Mouse (Mus musculus) G1E (cell line): Measurements from ENCODE around the gene Paip2b. TPM values are rescaled to one million over a fixed set of nuclear protein-coding genes. Genes with fewer than 3 reads are reported as not detected.
A peak's percentile ranks its signal among the peaks of the same experiment; 100 is the strongest.
"Not testable (repeated sequence)": the region's sequence is repeated elsewhere in the genome, so short reads cannot be mapped to it uniquely, and the experiment has no call there.

Experiments
- ATAC-seq: 2 replicates; pipeline ENCODE4 v1.8.0; 2016; ENCODE audit warnings: mild to moderate bottlenecking; ENCODE audit not compliant: insufficient number of reproducible peaks, poor library complexity, low FRiP score, severe bottlenecking; ENCODE audit errors: extremely low read depth
- DNase-seq: peaks from one replicate; pipeline ENCODE4 v3.0.0; 2012; ENCODE audit warnings: low spot score
- H3K27me3 ChIP-seq: 2 replicates; pipeline ENCODE4 v1.6.1; 2012; ENCODE audit warnings: mild to moderate bottlenecking, low read length, inconsistent platforms; ENCODE audit not compliant: insufficient read depth
- H3K36me3 ChIP-seq: replicated peaks from 2 replicates; pipeline ENCODE3; 2012; ENCODE audit warnings: mild to moderate bottlenecking, inconsistent platforms
- H3K4me1 ChIP-seq: 2 replicates; pipeline ENCODE4 v1.6.1; 2012; ENCODE audit warnings: low read depth, low read length, inconsistent platforms, mixed read lengths; ENCODE audit not compliant: insufficient read depth
- H3K4me3 ChIP-seq: 2 replicates; pipeline ENCODE4 v1.5.1; 2012; ENCODE audit warnings: low read depth, mild to moderate bottlenecking, inconsistent platforms, low read length, moderate library complexity, mixed read lengths
- H3K9me3 ChIP-seq: replicated peaks from 2 replicates; pipeline ENCODE4 v1.6.1; 2012; ENCODE audit warnings: inconsistent platforms
- CTCF ChIP-seq: IDR thresholded peaks from 2 replicates; pipeline ENCODE4 v1.5.1; 2012; ENCODE audit warnings: low read depth, low read length, inconsistent platforms, mixed read lengths
- GATA1 ChIP-seq: IDR thresholded peaks from 2 replicates; pipeline ENCODE4 v1.6.1; 2012; ENCODE audit warnings: borderline replicate concordance, low read length, inconsistent platforms, mixed read lengths
- GATA2 ChIP-seq: IDR thresholded peaks from 2 replicates; pipeline ENCODE4 v1.6.1; 2012; ENCODE audit warnings: low read depth, low read length, inconsistent platforms, borderline replicate concordance
- POLR2AphosphoS5 ChIP-seq: IDR thresholded peaks from 2 replicates; pipeline ENCODE4 v1.6.1; 2012; ENCODE audit warnings: low read depth, low read length, inconsistent platforms; ENCODE audit not compliant: insufficient replicate concordance
- TAL1 ChIP-seq: conservative IDR thresholded peaks from 2 replicates; pipeline ENCODE4 v1.6.1; 2012; ENCODE audit warnings: low read depth, low read length, inconsistent platforms, mixed read lengths
- polyA plus RNA-seq: library from polyadenylated mRNA; stranded (reverse); fragments of >175 nt; gene quantifications from 2 replicates; pipeline ENCODE4 v1.2.3, GENCODE M21; 2012
- total RNA-seq, 2 experiments: library from RNA; stranded (forward) in 1 of 2; stranded (reverse) in 1 of 2; fragments of 200-1000 nt in 1 of 2; fragments of >200 nt in 1 of 2; fragmentation: Nextera tagmentation in 1 of 2; gene quantifications; 2 replicates each; pipeline ENCODE4 v1.2.3; 2014 to 2017

The Paip2b gene
- total and polyA plus RNA-seq, 3 experiments, result 7.6 to 12.0 (median 9.3) TPM

DNA sequence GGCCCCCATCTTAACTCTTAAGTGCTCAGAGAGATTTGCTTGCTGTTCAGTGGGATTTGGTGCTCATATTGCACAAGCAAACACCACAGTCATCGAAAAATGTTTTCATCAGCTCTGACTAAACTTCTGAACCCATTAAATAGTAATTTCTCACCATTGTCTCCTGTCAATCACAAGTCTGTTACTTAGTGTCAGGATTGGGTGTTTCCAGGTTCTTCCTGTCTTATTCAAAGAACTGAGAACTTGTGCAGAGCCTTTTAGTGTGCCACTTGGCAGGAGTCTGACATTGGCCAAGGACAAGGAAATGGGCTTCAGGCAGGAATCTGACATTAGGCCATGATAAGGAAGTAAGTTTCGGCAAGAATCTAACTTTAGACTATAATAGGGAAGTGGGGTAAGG is 6.5 kb upstream of the Paip2b start:
- Histone ChIP-seq H3K9me3 (no peaks in the 10 kb centered on the region), H3K36me3 (no peaks in the 10 kb centered on the region), H3K4me1 (no peaks in the 10 kb centered on the region), H3K27me3 (peaks cover 7% of the 10 kb centered on the region), H3K4me3 (no peak overlapping the region)
- TF ChIP-seq GATA2 (no peak), CTCF (no peak), TAL1 (no peak), GATA1 (no peak), POLR2AphosphoS5 (no peak)
- no peak for DNase-seq
- ATAC-seq, result no peak

DNA sequence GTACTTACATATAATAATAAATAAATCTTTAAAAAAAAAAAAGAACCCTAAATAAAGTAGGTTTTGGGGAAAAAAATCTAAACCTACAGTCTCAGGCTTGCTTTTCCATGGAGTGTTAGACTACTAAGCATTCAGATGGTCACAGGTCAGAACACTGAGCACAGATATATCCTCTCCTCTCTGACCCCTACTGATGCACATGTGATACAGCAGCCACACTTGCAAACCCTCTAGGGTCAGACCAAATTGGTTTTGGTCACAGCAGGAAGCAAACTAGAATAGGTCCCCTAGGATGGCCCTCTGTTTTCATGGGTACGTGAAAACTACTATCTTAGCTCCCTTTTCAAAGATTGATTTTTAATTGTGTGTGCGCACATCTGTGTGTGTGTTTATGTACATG is 5.3 kb upstream of the Paip2b start:
- ATAC-seq, result no peak
- peaks cover 7% of the 10 kb centered on the region for H3K27me3 ChIP-seq
- TF ChIP-seq GATA2 (no peak), CTCF (no peak), TAL1 (no peak), GATA1 (no peak), POLR2AphosphoS5 (no peak)

DNA sequence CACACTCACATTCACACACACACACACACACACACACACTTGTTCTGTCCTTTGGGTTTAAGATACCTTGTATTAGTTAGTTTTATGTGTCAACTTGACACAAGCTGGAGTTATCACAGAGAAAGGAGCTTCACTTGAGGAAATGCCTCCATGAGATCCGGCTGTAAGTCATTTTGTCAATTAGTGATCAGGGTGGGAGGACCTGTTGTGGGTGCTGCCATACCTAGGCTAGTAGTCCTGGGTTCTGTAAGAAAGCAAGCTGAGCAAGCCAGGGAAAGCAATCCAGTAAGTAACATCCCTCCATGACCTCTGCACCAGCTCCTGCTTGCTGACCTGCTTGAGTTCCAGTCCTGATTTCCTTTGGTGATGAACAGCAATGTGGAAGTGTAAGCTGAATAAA is 852 bp upstream of the Paip2b start:
- peak overlapping the region; percentile 16; the same call in 1 of the 2 replicates for H3K4me3 ChIP-seq

More for the DNA sequence above, 5.3 kb upstream of the Paip2b start:
- Histone ChIP-seq H3K4me3 (no peak overlapping the region), H3K36me3 (no peaks in the 10 kb centered on the region), H3K4me1 (peaks cover 5% of the 10 kb centered on the region; the same call in 1 of the 2 replicates), H3K9me3 (no peaks in the 10 kb centered on the region)
- DNase-seq, result no peak

DNA sequence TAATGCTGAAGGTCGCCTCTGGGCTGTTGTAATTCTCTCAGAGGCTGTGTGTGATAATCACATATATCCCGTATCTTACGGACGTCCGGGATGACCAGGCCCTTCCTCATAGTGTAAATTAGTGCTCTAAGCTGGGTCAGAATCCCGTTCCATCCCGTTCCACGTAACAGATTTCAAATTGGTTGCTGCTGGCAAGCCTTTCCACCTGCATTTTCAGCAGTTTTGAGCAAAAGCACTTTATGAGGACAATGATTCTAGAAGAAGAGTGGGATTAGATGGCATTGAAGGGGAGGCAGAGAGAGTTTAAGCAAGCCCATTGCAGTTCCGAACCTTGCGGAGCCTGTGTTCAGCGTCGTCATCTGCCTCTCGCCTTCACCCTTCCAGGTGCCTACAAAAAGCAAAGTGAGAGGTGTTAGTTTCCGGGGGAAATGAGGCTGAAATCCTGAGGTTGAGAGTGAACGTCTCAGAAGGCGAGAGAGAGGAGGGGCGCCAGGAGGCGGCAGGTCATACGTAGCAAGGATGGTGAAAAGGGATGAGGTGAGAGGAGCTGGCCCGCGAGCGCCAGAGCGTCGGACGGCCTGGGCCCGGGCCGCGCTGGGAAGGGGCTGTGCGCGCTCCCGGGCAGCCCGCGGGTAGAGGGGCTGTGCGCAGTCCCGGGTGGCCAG is 468 bp downstream of the Paip2b start:
- 0 out of 2 replicates have a peak, but pooled peaks cover 4% of the 10 kb centered on the region for H3K27me3 ChIP-seq
- H3K4me3 ChIP-seq, result peak overlapping the region; percentile 72
- H3K4me1 ChIP-seq, result peaks cover 13% of the 10 kb centered on the region
- no peak for ATAC-seq
- H3K9me3 ChIP-seq, result no peaks in the 10 kb centered on the region; the same call in 1 of the 2 replicates
- TF ChIP-seq TAL1 (no peak), GATA2 (no peak), GATA1 (no peak), CTCF (no peak), POLR2AphosphoS5 (no peak)
- peaks cover 2% of the 10 kb centered on the region for H3K36me3 ChIP-seq
- no peak for DNase-seq

More for the DNA sequence above, 852 bp upstream of the Paip2b start:
- H3K9me3 ChIP-seq, DNase-seq, H3K27me3 ChIP-seq, H3K36me3 ChIP-seq, ATAC-seq: not testable (repeated sequence)
- peaks cover 13% of the 10 kb centered on the region for H3K4me1 ChIP-seq

DNA sequence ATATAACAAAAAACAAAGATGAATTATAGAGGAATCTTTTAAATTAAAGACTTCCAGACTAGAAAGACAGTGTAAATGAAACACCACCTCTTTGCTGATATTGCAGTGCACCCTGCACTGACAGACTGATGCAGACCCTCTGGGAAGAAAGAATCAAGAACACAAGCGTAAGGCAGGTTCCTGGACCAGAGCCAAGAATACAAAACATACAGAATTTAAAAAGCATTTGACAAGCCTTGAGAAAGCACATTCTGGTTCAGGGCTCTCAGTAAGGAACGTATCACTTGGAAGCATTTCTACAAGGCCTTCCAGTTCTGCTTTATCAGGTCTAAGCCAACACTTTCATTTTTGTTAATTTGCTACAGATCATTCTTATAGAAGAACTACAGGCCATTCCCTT is 9.7 kb downstream of the Paip2b start:
- DNase-seq (no peak), ATAC-seq (no peak)
- no peaks in the 10 kb centered on the region for H3K4me1 ChIP-seq
- no peaks in the 10 kb centered on the region for H3K36me3 ChIP-seq
- no peaks in the 10 kb centered on the region for H3K27me3 ChIP-seq
- H3K4me3 ChIP-seq, result no peak overlapping the region
- H3K9me3 ChIP-seq, result no peaks in the 10 kb centered on the region
- TF ChIP-seq GATA2 (no peak), POLR2AphosphoS5 (no peak)

DNA sequence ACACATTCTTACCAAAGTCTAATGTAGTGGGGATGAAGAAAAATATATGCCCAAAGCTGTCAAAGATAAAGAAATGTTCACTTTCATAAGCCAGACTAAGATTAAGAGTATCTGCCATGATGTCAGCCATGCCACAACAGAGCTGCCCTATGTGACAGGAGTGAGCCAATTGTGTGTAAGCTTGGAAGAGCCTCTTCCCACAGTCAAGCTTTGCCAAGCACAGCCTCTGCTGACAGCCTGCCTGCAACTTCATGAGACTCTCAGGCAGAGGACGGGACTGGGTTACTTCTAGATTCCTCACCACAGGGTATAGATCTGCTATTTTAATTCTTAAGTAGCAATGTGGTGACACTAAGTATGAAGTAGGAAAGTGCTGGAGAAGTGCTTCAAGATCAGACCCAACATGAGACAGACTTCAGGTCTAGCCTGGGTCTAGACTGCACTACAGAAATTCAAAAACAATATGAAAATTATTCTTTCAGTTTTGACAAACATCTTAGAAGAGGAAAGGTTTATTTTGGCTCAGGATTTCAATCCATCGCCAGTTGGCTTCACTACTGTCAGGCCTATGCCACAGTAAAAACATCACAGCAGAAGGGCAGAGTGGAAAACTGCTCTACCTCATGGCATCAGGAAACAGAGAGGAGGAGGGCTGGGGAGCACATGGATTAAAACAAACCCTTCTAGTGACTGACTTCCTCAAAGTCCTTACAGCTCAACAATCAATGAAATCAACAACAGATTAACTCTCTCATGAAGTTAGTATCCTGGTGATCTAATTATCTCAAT is 10.6 kb downstream of the Paip2b start:
- Histone ChIP-seq H3K36me3 (no peaks in the 10 kb centered on the region), H3K4me1 (no peaks in the 10 kb centered on the region), H3K4me3 (no peak overlapping the region), H3K27me3 (no peaks in the 10 kb centered on the region), H3K9me3 (no peaks in the 10 kb centered on the region)
- no peak for DNase-seq
- TF ChIP-seq TAL1 (no peak), CTCF (no peak), POLR2AphosphoS5 (no peak), GATA1 (no peak), GATA2 (no peak)
- no peak for ATAC-seq
